Mouse (Mus musculus) ES-E14 (cell line): ENCODE measurements around the gene Trio. TPM values are rescaled to one million over a fixed set of nuclear protein-coding genes. Genes with fewer than 3 reads are reported as not detected.

Experiments used
- DNase-seq: peaks from one replicate; pipeline ENCODE4 v3.0.0-alpha.2; 2013; ENCODE audit warnings: low read depth, low spot score
- H3K27ac ChIP-seq: 2 replicates; pipeline ENCODE4 v1.5.1; 2012; ENCODE audit warnings: low read depth, mild to moderate bottlenecking, low read length, moderate library complexity, mixed read lengths; ENCODE audit not compliant: poor library complexity, insufficient read depth, severe bottlenecking
- H3K36me3 ChIP-seq: 2 replicates; pipeline ENCODE4 v1.6.1; 2012; ENCODE audit warnings: mild to moderate bottlenecking, low read length, moderate library complexity, mixed read lengths; ENCODE audit not compliant: control insufficient read depth, poor library complexity, insufficient read depth, severe bottlenecking
- H3K4me1 ChIP-seq, 2 experiments: fragments of 150-350 bp in 1 of 2; sonication (generic) in 1 of 2; 2 replicates each; pipeline ENCODE4 v1.6.1; 2012; ENCODE audit warnings: low read length in 2 of 2, mild to moderate bottlenecking in 1 of 2, mixed read lengths in 1 of 2; ENCODE audit not compliant: control insufficient read depth in 2 of 2, insufficient read depth in 2 of 2, poor library complexity in 1 of 2
- H3K4me3 ChIP-seq, 2 experiments: fragments of 150-350 bp in 1 of 2; sonication (generic) in 1 of 2; 2 replicates each; pipeline ENCODE4 v1.5.1; 2012; ENCODE audit warnings: low read length in 2 of 2, low read depth in 1 of 2, mild to moderate bottlenecking in 1 of 2, mixed read lengths in 1 of 2; ENCODE audit not compliant: insufficient read depth in 1 of 2, poor library complexity in 1 of 2, severe bottlenecking in 1 of 2
- H3K9ac ChIP-seq: 2 replicates; pipeline ENCODE4 v1.6.1; 2012; ENCODE audit warnings: low read depth, mild to moderate bottlenecking, low read length, mixed read lengths; ENCODE audit not compliant: poor library complexity, insufficient read depth, severe bottlenecking
- H3K9me3 ChIP-seq: fragments of 150-350 bp; sonication (generic); 2 replicates; pipeline ENCODE4 v1.6.1; 2012; ENCODE audit warnings: low read depth, mild to moderate bottlenecking, low read length; ENCODE audit not compliant: control insufficient read depth, insufficient read depth
- CHD2 ChIP-seq: IDR thresholded peaks from 2 replicates; pipeline ENCODE4 v1.6.1; 2014; ENCODE audit warnings: mild to moderate bottlenecking, low read depth, low read length, inconsistent platforms
- HCFC1 ChIP-seq: IDR thresholded peaks from 2 replicates; pipeline ENCODE4 v1.6.1; 2012; ENCODE audit warnings: low read length, inconsistent platforms, borderline replicate concordance; ENCODE audit not compliant: insufficient read depth
- MAFK ChIP-seq: IDR thresholded peaks from 2 replicates; pipeline ENCODE4 v1.6.1; 2014; ENCODE audit warnings: mild to moderate bottlenecking, low read depth, low read length, inconsistent platforms; ENCODE audit not compliant: insufficient read depth
- ZC3H11A ChIP-seq: IDR thresholded peaks from 2 replicates; pipeline ENCODE4 v1.6.1; 2012; ENCODE audit warnings: low read depth, mild to moderate bottlenecking, inconsistent platforms, low read length, borderline replicate concordance
- ZNF384 ChIP-seq: IDR thresholded peaks from 2 replicates; pipeline ENCODE4 v1.6.1; 2012; ENCODE audit warnings: low read depth, low read length, inconsistent platforms
- in situ Hi-C, 2 experiments: fragments of 600-800 bp; cut with MboI; formaldehyde crosslinking; loops; one replicate each; pipeline ENCODE4 v1.15.1; 2025; ENCODE audit warnings: low sequenced_read_pairs in 2 of 2, inconsistent platforms in 1 of 2; ENCODE audit not compliant: unreplicated experiment in 2 of 2
- total RNA-seq: library from RNA; depleted of rRNA; stranded (reverse); fragments of 300-350 nt; gene quantifications from 2 replicates; pipeline ENCODE4 v1.2.3, GENCODE M21; 2012

The Trio gene
- total RNA-seq, 1 experiment: 34.4 TPM

DNA sequence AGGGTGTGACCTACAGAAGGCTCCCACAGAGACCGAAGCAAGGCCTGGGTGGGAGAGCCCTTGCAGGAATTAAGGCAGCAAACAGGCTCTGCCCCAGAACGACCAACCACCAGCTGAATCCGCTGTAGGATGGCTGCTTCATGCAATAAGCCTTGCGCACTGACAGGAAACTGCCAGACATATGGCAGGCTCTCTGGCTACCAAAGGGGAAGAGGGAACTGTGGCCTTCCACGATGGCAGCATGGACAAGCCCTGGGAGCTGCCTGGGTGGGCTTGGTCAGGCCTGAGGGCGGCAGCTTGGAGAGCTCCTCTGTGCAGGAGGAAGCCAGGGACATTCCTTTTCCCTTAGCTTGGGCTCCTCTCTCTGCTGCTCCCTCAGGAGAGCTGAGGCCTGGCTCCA is 159.6 kb downstream of the Trio start:
- in situ Hi-C loops: no loop called here
- no peaks in the 10 kb centered on the region for H3K9me3 ChIP-seq
- no peak overlapping the region for H3K27ac ChIP-seq
- no peak overlapping the region for H3K4me3 ChIP-seq
- no peaks in the 10 kb centered on the region for H3K4me1 ChIP-seq
- no peak overlapping the region for H3K9ac ChIP-seq
- no peak for TF ChIP-seq CHD2
- DNase-seq: no peak
- H3K36me3 ChIP-seq: no peaks in the 10 kb centered on the region; the same call in 1 of the 2 replicates

DNA sequence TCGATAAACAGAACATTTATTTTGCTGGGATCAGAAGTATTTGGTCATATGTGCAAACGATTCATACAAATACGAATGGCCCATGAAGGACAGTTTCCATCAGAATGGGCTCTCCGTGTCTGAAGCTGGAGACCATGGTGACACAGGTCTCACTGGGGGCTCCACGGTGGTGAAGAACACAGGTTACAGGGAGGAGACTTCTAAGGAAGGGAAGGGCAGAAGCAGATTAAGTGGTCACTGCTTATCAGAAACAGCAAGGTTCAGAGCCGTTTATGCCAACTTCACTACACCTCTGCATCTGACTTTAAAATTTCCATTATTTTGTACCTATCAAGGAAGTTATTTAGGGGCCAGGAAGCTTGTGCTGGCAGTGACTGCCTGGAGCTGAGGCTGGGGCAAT is 161.3 kb downstream of the Trio start:
- no peaks in the 10 kb centered on the region; the same call in 1 of the 2 replicates for H3K36me3 ChIP-seq

DNA sequence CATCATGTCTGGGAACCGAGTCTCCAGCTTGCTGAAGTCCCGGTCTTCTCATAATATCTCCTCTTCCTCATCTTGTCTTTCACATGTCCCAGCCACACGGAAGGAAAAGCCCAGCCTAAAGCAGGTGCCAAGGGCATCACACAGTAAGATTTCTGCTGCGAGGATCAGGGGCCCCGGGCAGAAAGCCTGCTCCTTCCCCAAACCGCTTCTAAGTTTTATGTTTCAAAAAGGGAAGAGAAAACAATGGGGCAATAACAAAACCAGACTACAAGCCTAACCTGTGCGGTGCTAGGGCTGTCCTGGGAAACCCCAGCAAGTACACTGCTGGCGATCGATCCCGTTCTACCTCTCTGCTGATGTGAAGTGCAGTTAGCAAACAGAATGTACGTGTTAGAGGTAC is 162.7 kb downstream of the Trio start:
- no peak overlapping the region for H3K9ac ChIP-seq
- TF ChIP-seq MAFK: no peak
- H3K9me3 ChIP-seq: no peaks in the 10 kb centered on the region
- H3K27ac ChIP-seq: no peak overlapping the region
- H3K4me1 ChIP-seq: peaks cover 0 to 2% of the 10 kb centered on the region in 2 experiments; a peak in 1 of 4 replicates
- no peak overlapping the region for H3K4me3 ChIP-seq
- no peak for DNase-seq
- in situ Hi-C loops: no loop called here
- H3K36me3 ChIP-seq: peaks cover 2% of the 10 kb centered on the region; the same call in 1 of the 2 replicates

More for the DNA sequence above, 161.3 kb downstream of the Trio start:
- Histone ChIP-seq H3K4me1 (peaks cover 0 to 2% of the 10 kb centered on the region in 2 experiments; a peak in 1 of 4 replicates), H3K9me3 (no peaks in the 10 kb centered on the region), H3K9ac (no peak overlapping the region), H3K4me3 (no peak overlapping the region), H3K27ac (no peak overlapping the region)
- in situ Hi-C loops: no loop called here
- TF ChIP-seq ZNF384: no peak
- TF ChIP-seq HCFC1: no peak
- TF ChIP-seq CHD2: no peak
- TF ChIP-seq ZC3H11A: no peak
- no peak for TF ChIP-seq MAFK
- no peak for DNase-seq

DNA sequence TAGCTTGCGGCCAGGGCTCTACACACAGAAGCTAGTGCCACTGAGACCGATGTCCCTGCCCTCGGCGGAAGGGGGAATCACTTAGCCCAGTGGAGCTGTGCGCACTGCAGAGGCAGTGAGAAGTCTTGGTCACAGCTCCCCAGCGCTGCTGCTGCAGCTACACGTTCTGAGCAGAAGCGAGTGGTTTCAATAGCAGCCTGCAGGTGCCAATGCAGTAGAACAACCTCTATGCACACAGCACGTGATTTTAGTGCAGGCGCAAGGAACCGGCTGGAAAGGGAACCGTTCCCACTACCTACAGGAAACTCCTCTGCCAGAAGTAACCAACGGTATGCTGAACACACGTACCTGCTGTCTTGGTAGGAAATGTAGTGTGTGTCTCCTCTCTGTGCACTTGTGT is 165.2 kb downstream of the Trio start:
- in situ Hi-C loops: no loop called here
- Histone ChIP-seq H3K9me3 (no peaks in the 10 kb centered on the region), H3K9ac (no peak overlapping the region), H3K4me3 (peak overlapping the region in 1 of 2 experiments; percentile 16; a peak in 1 of 4 replicates), H3K4me1 (peaks cover 0 to 6% of the 10 kb centered on the region in 2 experiments; a peak in 1 of 4 replicates), H3K36me3 (peaks cover 4% of the 10 kb centered on the region; the same call in 1 of the 2 replicates), H3K27ac (no peak overlapping the region)
- DNase-seq: no peak
- TF ChIP-seq ZC3H11A: no peak

DNA sequence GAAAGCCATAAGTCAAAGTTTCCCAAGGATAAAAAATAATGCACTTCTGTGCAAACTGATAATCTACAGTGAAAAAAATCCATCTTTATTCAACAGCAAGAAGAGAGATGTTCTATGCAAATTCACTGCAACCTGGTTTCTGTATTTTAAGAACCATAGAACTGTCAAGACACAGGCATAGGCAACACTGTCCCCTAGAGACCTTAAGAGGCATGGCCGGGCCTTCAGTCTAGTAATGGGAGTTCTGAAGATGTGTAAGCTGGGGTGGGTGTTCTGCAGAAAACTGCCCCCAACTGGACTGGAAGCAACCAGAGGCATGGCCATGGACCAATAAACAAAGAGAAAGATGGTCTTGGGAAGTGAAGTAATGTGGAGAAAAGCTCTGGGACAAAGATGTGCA is 166.1 kb downstream of the Trio start:
- peaks cover 0 to 6% of the 10 kb centered on the region in 2 experiments; a peak in 1 of 4 replicates for H3K4me1 ChIP-seq
- no peak overlapping the region for H3K9ac ChIP-seq
- no peak overlapping the region for H3K27ac ChIP-seq
- no peaks in the 10 kb centered on the region for H3K9me3 ChIP-seq
- H3K4me3 ChIP-seq: no peak overlapping the region
- peaks cover 4% of the 10 kb centered on the region; the same call in 1 of the 2 replicates for H3K36me3 ChIP-seq
- in situ Hi-C loops: no loop called here
- peak; percentile 38 for DNase-seq
- TF ChIP-seq ZC3H11A: no peak
- no peak for TF ChIP-seq MAFK
- no peak for TF ChIP-seq CHD2
- TF ChIP-seq HCFC1: no peak
- TF ChIP-seq ZNF384: no peak
